Mouse (Mus musculus) intestine, postnatal 0 days (tissue): Measurements from ENCODE around the gene Glo1. TPM values are rescaled to one million over a fixed set of nuclear protein-coding genes. Genes with fewer than 3 reads are reported as not detected.
"Not testable (repeated sequence)": the region's sequence is repeated elsewhere in the genome, so short reads cannot be mapped to it uniquely, and the experiment has no call there.

Source experiments
- ATAC-seq: fragments of 200-750 bp; cut with Nextera tagmentation; 2 replicates; pipeline ENCODE4 v1.8.0; 2017; ENCODE audit warnings: mild to moderate bottlenecking, moderate TSS enrichment, moderate library complexity
- H3K27ac ChIP-seq: fragments of 300-500 bp; sonication (generic); 2 replicates; pipeline ENCODE4 v1.5.1; 2014; ENCODE audit warnings: mild to moderate bottlenecking, low read depth, low read length, moderate library complexity
- H3K27me3 ChIP-seq: fragments of 300-500 bp; sonication (generic); replicated peaks from 2 replicates; pipeline ENCODE4 v1.6.1; 2014; ENCODE audit warnings: low read length, mixed read lengths; ENCODE audit not compliant: control insufficient read depth, insufficient read depth
- H3K36me3 ChIP-seq: fragments of 300-500 bp; sonication (generic); 2 replicates; pipeline ENCODE4 v1.6.1; 2014; ENCODE audit warnings: mild to moderate bottlenecking, moderate library complexity; ENCODE audit not compliant: control insufficient read depth, insufficient read depth
- H3K4me1 ChIP-seq: fragments of 300-500 bp; sonication (generic); replicated peaks from 2 replicates; pipeline ENCODE4 v1.6.1; 2014; ENCODE audit warnings: antibody characterized with exemption, low read length, mixed read lengths; ENCODE audit not compliant: control insufficient read depth, insufficient read depth
- H3K4me2 ChIP-seq: fragments of 300-500 bp; sonication (generic); replicated peaks from 2 replicates; pipeline ENCODE4 v1.6.1; 2014; ENCODE audit warnings: low read depth, mild to moderate bottlenecking, moderate library complexity
- H3K4me3 ChIP-seq: fragments of 300-500 bp; sonication (generic); 2 replicates; pipeline ENCODE4 v1.5.1; 2014; ENCODE audit warnings: low read depth, low read length
- H3K9ac ChIP-seq: fragments of 300-500 bp; sonication (generic); 2 replicates; pipeline ENCODE4 v1.6.1; 2014; ENCODE audit warnings: mild to moderate bottlenecking, low read depth, low read length
- H3K9me3 ChIP-seq: fragments of 300-500 bp; sonication (generic); 2 replicates; pipeline ENCODE4 v1.6.1; 2016; ENCODE audit warnings: mixed run types; ENCODE audit not compliant: control insufficient read depth
- CTCF ChIP-seq: sonication (generic); IDR thresholded peaks from 2 replicates; pipeline ENCODE4 v1.5.1; 2016; ENCODE audit warnings: low read depth, mild to moderate bottlenecking, control low read depth, antibody characterized with exemption, moderate library complexity
- whole genome bisulfite sequencing: fragments of 180-500 bp; shearing (Covaris S2); extraction: QIAGEN DNeasy Blood & Tissue Kit; methylation state at CpG from one replicate; pipeline ENCODE4 v1.1.7; 2014; 5-methylcytosine and 5-hydroxymethylcytosine counted together
- polyA plus RNA-seq: library from polyadenylated mRNA; unstranded; fragments of >200 nt; fragmentation: Nextera tagmentation; extraction: Ambion mirVana; gene quantifications from 2 replicates; pipeline ENCODE4 v1.2.1, GENCODE M21; 2015

The Glo1 gene
- 169 and 176 TPM in 2 replicates for polyA plus RNA-seq

GRCm38 (mm10) chr17:30626719-30627118, at the start of gene Glo1:
Glo1 (minus strand) TSS chr17:30626871.
- not testable (repeated sequence) for H3K4me3 ChIP-seq, H3K4me1 ChIP-seq, H3K4me2 ChIP-seq, H3K9me3 ChIP-seq, H3K27ac ChIP-seq, H3K9ac ChIP-seq, H3K27me3 ChIP-seq, H3K36me3 ChIP-seq
- no CpG with 5 or more reads among the region's 20 CpGs for WGBS
- ATAC-seq = peak; percentile 63

GRCm38 (mm10) chr17:30675021-30675740, 48.5 kb upstream of the Glo1 start:
- WGBS = 87% methylated on average over 9 of the region's 9 CpGs
- Histone ChIP-seq H3K27ac (no peak overlapping the region), H3K4me1 (no peaks in the 10 kb centered on the region), H3K27me3 (no peaks in the 10 kb centered on the region), H3K9ac (no peak overlapping the region), H3K9me3 (no peaks in the 10 kb centered on the region), H3K36me3 (no peaks in the 10 kb centered on the region), H3K4me3 (no peak overlapping the region), H3K4me2 (no peak overlapping the region)
- TF ChIP-seq CTCF = no peak
- no peak for ATAC-seq

- no peak for TF ChIP-seq CTCF
These were observed 46.4 kb upstream of the Glo1 start for GRCm38 (mm10) chr17:30673023-30673422.

GRCm38 (mm10) chr17:30672556-30672955, 45.9 kb upstream of the Glo1 start:
- no peaks in the 10 kb centered on the region for H3K27me3 ChIP-seq
- no peak for TF ChIP-seq CTCF
- no peak overlapping the region for H3K27ac ChIP-seq
- H3K36me3 ChIP-seq = no peaks in the 10 kb centered on the region
- no peaks in the 10 kb centered on the region for H3K9me3 ChIP-seq
- H3K9ac ChIP-seq = no peak overlapping the region
- no peaks in the 10 kb centered on the region for H3K4me1 ChIP-seq
- no peak overlapping the region for H3K4me2 ChIP-seq
- no peak for ATAC-seq
- H3K4me3 ChIP-seq = no peak overlapping the region
- 83% methylated on average over 4 of the region's 4 CpGs for WGBS

More at GRCm38 (mm10) chr17:30673023-30673422, 46.4 kb upstream of the Glo1 start:
- H3K27me3 ChIP-seq = no peaks in the 10 kb centered on the region
- no peak for ATAC-seq
- no peak overlapping the region for H3K4me3 ChIP-seq
- no peak overlapping the region for H3K27ac ChIP-seq
- no peaks in the 10 kb centered on the region for H3K9me3 ChIP-seq
- H3K4me1 ChIP-seq = no peaks in the 10 kb centered on the region
- WGBS = 90% methylated on average over 6 of the region's 6 CpGs
- no peaks in the 10 kb centered on the region for H3K36me3 ChIP-seq
- H3K9ac ChIP-seq = no peak overlapping the region
- no peak overlapping the region for H3K4me2 ChIP-seq

GRCm38 (mm10) chr17:30664856-30665255, 38.2 kb upstream of the Glo1 start:
- Histone ChIP-seq H3K4me3 (no peak overlapping the region), H3K9ac (no peak overlapping the region), H3K27ac (no peak overlapping the region), H3K36me3 (no peaks in the 10 kb centered on the region), H3K27me3 (no peaks in the 10 kb centered on the region), H3K4me2 (no peak overlapping the region), H3K4me1 (no peaks in the 10 kb centered on the region), H3K9me3 (0 out of 2 replicates have a peak, but pooled peaks cover 5% of the 10 kb centered on the region)
- TF ChIP-seq CTCF = no peak
- 81% methylated on average over 5 of the region's 5 CpGs for WGBS
- ATAC-seq = no peak

GRCm38 (mm10) chr17:30663170-30663569, 36.5 kb upstream of the Glo1 start:
- Histone ChIP-seq H3K4me3 (no peak overlapping the region), H3K9ac (no peak overlapping the region), H3K27ac (no peak overlapping the region), H3K9me3 (0 out of 2 replicates have a peak, but pooled peaks cover 5% of the 10 kb centered on the region), H3K36me3 (no peaks in the 10 kb centered on the region), H3K4me1 (no peaks in the 10 kb centered on the region), H3K4me2 (no peak overlapping the region), H3K27me3 (no peaks in the 10 kb centered on the region)
- no peak for TF ChIP-seq CTCF
- no peak for ATAC-seq
- WGBS = 87% methylated on average over 8 of the region's 8 CpGs

GRCm38 (mm10) chr17:30662131-30662530, 35.5 kb upstream of the Glo1 start:
- H3K9me3 ChIP-seq = 0 out of 2 replicates have a peak, but pooled peaks cover 5% of the 10 kb centered on the region
- 66% methylated on average over 8 of the region's 8 CpGs for WGBS
- ATAC-seq = no peak
- no peak overlapping the region for H3K27ac ChIP-seq
- H3K4me1 ChIP-seq = no peaks in the 10 kb centered on the region
- H3K4me2 ChIP-seq = no peak overlapping the region
- H3K4me3 ChIP-seq = no peak overlapping the region
- no peak overlapping the region for H3K9ac ChIP-seq
- H3K27me3 ChIP-seq = no peaks in the 10 kb centered on the region
- no peak for TF ChIP-seq CTCF
- no peaks in the 10 kb centered on the region for H3K36me3 ChIP-seq
